ENCODE assay signal across 8 mouse cellular contexts in genomic region chr10:86705318-86705921, GRCm38 (mm10). TPM values are rescaled to one million over a fixed set of nuclear protein-coding genes. Genes with fewer than 3 reads are reported as not detected.
DNase-seq lines count a peak whose midpoint lies in the region; ATAC-seq and TF ChIP-seq lines count a peak whose summit lies in the region.

Hsp90b1 (minus strand) TSS chr10:86705509.
Ttc41 (plus strand) TSS chr10:86705811.

- peak; percentile 48 for TF ChIP-seq EP300 in liver, embryonic 14.5 days (IDR thresholded peaks at IDR 0.05; ENCODE audit: low read depth)
- TF ChIP-seq EP300 in stomach, postnatal 0 days (optimal IDR thresholded peaks at IDR 0.05): no peak

- ATAC-seq in heart, embryonic 15.5 days (replicated peaks; ENCODE audit: insufficient number of reproducible peaks, insufficient read depth, low FRiP score, low read depth): peak; percentile 98
- ATAC-seq in liver, embryonic 14.5 days (ENCODE audit: insufficient read depth): peak; percentile 93
- peak; percentile 99 for ATAC-seq in neural tube, embryonic 11.5 days (ENCODE audit: insufficient read depth, low FRiP score, low TSS enrichment)
- ATAC-seq in stomach, postnatal 0 days (ENCODE audit: low FRiP score, low TSS enrichment): peak; percentile 98

- no peaks in the 10 kb centered on the region for H3K9me3 ChIP-seq in forebrain, embryonic 10.5 days
- no peaks in the 10 kb centered on the region for H3K9me3 ChIP-seq in heart, embryonic 15.5 days (replicated peaks)
- H3K9me3 ChIP-seq in liver, embryonic 14.5 days (ENCODE audit: control insufficient read depth, low read length): no peaks in the 10 kb centered on the region
- H3K9me3 ChIP-seq in neural tube, embryonic 11.5 days (ENCODE audit: control insufficient read depth, low read length): no peaks in the 10 kb centered on the region
- H3K9me3 ChIP-seq in stomach, postnatal 0 days (ENCODE audit: control insufficient read depth, low read length): no peaks in the 10 kb centered on the region

- under 1% methylated on average over 51 of the region's 51 CpGs for WGBS in forebrain, embryonic 10.5 days
- 0% methylated on average over 51 of the region's 51 CpGs for WGBS in heart, embryonic 15.5 days
- under 1% methylated on average over 51 of the region's 51 CpGs for WGBS in liver, embryonic 14.5 days (ENCODE audit: insufficient replicate concordance)
- 0% methylated on average over 51 of the region's 51 CpGs for WGBS in neural tube, embryonic 11.5 days
- 0% methylated on average over 50 of the region's 51 CpGs for WGBS in stomach, postnatal 0 days

- H3K27ac ChIP-seq in forebrain, embryonic 10.5 days: peak within 1 kb of the TSS; percentile 98
- H3K27ac ChIP-seq in heart, embryonic 15.5 days: peak within 1 kb of the TSS; percentile 96
- peak within 1 kb of the TSS; percentile 80 for H3K27ac ChIP-seq in liver, embryonic 14.5 days
- peak within 1 kb of the TSS; percentile 88 for H3K27ac ChIP-seq in neural tube, embryonic 11.5 days (ENCODE audit: low read depth, low read length)
- peak within 1 kb of the TSS; percentile 95 for H3K27ac ChIP-seq in stomach, postnatal 0 days (replicated peaks)

- H3K9ac ChIP-seq in heart, embryonic 15.5 days: peak within 1 kb of the TSS; percentile 96
- H3K9ac ChIP-seq in liver, embryonic 14.5 days (replicated peaks): peak within 1 kb of the TSS; percentile 86
- H3K9ac ChIP-seq in neural tube, embryonic 11.5 days (ENCODE audit: low read length): peak within 1 kb of the TSS; percentile 92
- peak within 1 kb of the TSS; percentile 90 for H3K9ac ChIP-seq in stomach, postnatal 0 days (ENCODE audit: low read length)

- H3K4me1 ChIP-seq in forebrain, embryonic 10.5 days: peaks cover 49% of the 10 kb centered on the region
- peaks cover 42% of the 10 kb centered on the region for H3K4me1 ChIP-seq in heart, embryonic 15.5 days (replicated peaks)
- peaks cover 17 to 29% of the 10 kb centered on the region in 2 experiments for H3K4me1 ChIP-seq in liver, embryonic 14.5 days (replicated peaks; ENCODE audit: control insufficient read depth in 2 of 2, insufficient read depth in 2 of 2, low read length in 1 of 2)
- peaks cover 24% of the 10 kb centered on the region for H3K4me1 ChIP-seq in neural tube, embryonic 11.5 days (ENCODE audit: control insufficient read depth, insufficient read depth, low read length)
- H3K4me1 ChIP-seq in stomach, postnatal 0 days (replicated peaks; ENCODE audit: control insufficient read depth, insufficient read depth): 0 out of 2 replicates have a peak, but pooled peaks cover 2% of the 10 kb centered on the region

- DNase-seq in CD8-positive naive resting alpha-beta T cell, adult 2 months (ENCODE audit: low read depth in 2 of 2, low spot score in 2 of 2): peak; percentile 97
- peak; percentile 95 for DNase-seq in c-Kit-positive CD71-negative TER-119-negative erythroid progenitor cells, embryonic 14.5 days (ENCODE audit: low read depth)
- peak; percentile 99 for DNase-seq in forebrain, embryonic 10.5 days (ENCODE audit: extremely low spot score, low spot score)
- DNase-seq in kidney, postnatal 25 days: peak; percentile 99 to 100
- peak; percentile 98 for DNase-seq in liver, embryonic 14.5 days (ENCODE audit: low read depth in 3 of 3, low spot score in 3 of 3)
- peak; percentile 99 for DNase-seq in neural tube, embryonic 11.5 days (ENCODE audit: low spot score)
- DNase-seq in stomach, postnatal 0 days (ENCODE audit: low spot score): peak; percentile 100

- peak within 1 kb of the TSS; percentile 94 for H3K4me3 ChIP-seq in forebrain, embryonic 10.5 days
- H3K4me3 ChIP-seq in heart, embryonic 15.5 days: peak within 1 kb of the TSS; percentile 94
- H3K4me3 ChIP-seq in liver, embryonic 14.5 days (ENCODE audit: insufficient read depth in 1 of 2, low read depth in 2 of 2, low read length in 2 of 2): peak within 1 kb of the TSS; percentile 81
- peak within 1 kb of the TSS; percentile 91 for H3K4me3 ChIP-seq in neural tube, embryonic 11.5 days (ENCODE audit: low read depth, low read length)
- peak within 1 kb of the TSS; percentile 83 for H3K4me3 ChIP-seq in stomach, postnatal 0 days (ENCODE audit: low read depth, low read length)

- no peaks in the 10 kb centered on the region for H3K27me3 ChIP-seq in forebrain, embryonic 10.5 days (ENCODE audit: poor library complexity, severe bottlenecking)
- H3K27me3 ChIP-seq in heart, embryonic 15.5 days: no peaks in the 10 kb centered on the region
- no peaks in the 10 kb centered on the region for H3K27me3 ChIP-seq in liver, embryonic 14.5 days (ENCODE audit: control insufficient read depth, insufficient read depth, low read length)
- H3K27me3 ChIP-seq in neural tube, embryonic 11.5 days (ENCODE audit: control insufficient read depth, insufficient read depth, low read length): no peaks in the 10 kb centered on the region
- H3K27me3 ChIP-seq in stomach, postnatal 0 days (ENCODE audit: control insufficient read depth, insufficient read depth, low read length): no peaks in the 10 kb centered on the region

- peaks cover 39% of the 10 kb centered on the region for H3K36me3 ChIP-seq in forebrain, embryonic 10.5 days (replicated peaks)
- peaks cover 29% of the 10 kb centered on the region for H3K36me3 ChIP-seq in heart, embryonic 15.5 days
- peaks cover 30% of the 10 kb centered on the region for H3K36me3 ChIP-seq in liver, embryonic 14.5 days (replicated peaks; ENCODE audit: control insufficient read depth, insufficient read depth, low read depth)
- H3K36me3 ChIP-seq in neural tube, embryonic 11.5 days (ENCODE audit: control insufficient read depth, insufficient read depth, low read length): peaks cover 8% of the 10 kb centered on the region
- peaks cover 15% of the 10 kb centered on the region for H3K36me3 ChIP-seq in stomach, postnatal 0 days (ENCODE audit: control insufficient read depth, insufficient read depth, low read length)

- peak within 1 kb of the TSS; percentile 79 for H3K4me2 ChIP-seq in heart, embryonic 15.5 days
- peak within 1 kb of the TSS; percentile 90 for H3K4me2 ChIP-seq in liver, embryonic 14.5 days (ENCODE audit: low read depth)
- H3K4me2 ChIP-seq in neural tube, embryonic 11.5 days (ENCODE audit: low read depth): peak within 1 kb of the TSS; percentile 67
- H3K4me2 ChIP-seq in stomach, postnatal 0 days (replicated peaks; ENCODE audit: low read depth): peak within 1 kb of the TSS; percentile 83

- TF ChIP-seq CTCF in liver, embryonic 14.5 days (IDR thresholded peaks at IDR 0.05; ENCODE audit: low read depth): 0 out of 2 replicates have a peak, but pooled peaks have one; percentile 1
- no peak for TF ChIP-seq CTCF in stomach, postnatal 0 days (IDR thresholded peaks at IDR 0.05; ENCODE audit: low read depth)

RNA-seq across cellular contexts. Expression of gene Hsp90b1, which starts in this region (rescaled TPM):
- 572 and 613 TPM in 2 replicates for polyA plus RNA-seq in forebrain, embryonic 10.5 days (2016; fragmentation: Nextera tagmentation; extraction: Ambion mirVana)
- 398 and 406 TPM in 2 replicates for polyA plus RNA-seq in heart, embryonic 15.5 days (2015; fragmentation: Nextera tagmentation; extraction: Ambion mirVana)
- 62.3 and 140 TPM in 2 replicates for polyA plus RNA-seq in liver, embryonic 14.5 days (2012; rRNA removed)
- polyA plus RNA-seq in liver, embryonic 14.5 days (2014; fragmentation: Nextera tagmentation; extraction: Ambion mirVana): 214 and 222 TPM in 2 replicates
- polyA plus RNA-seq in neural tube, embryonic 11.5 days (2014; fragmentation: Nextera tagmentation; extraction: Ambion mirVana): 487 and 513 TPM in 2 replicates
- 402 and 403 TPM in 2 replicates for polyA plus RNA-seq in stomach, postnatal 0 days (2015; fragmentation: Nextera tagmentation; extraction: Ambion mirVana)

RNA-seq across cellular contexts. Expression of gene Ttc41, which starts in this region (rescaled TPM):
- polyA plus RNA-seq in forebrain, embryonic 10.5 days (2016; fragmentation: Nextera tagmentation; extraction: Ambion mirVana): 2.6 and 3.2 TPM in 2 replicates
- polyA plus RNA-seq in heart, embryonic 15.5 days (2015; fragmentation: Nextera tagmentation; extraction: Ambion mirVana): 1.4 and 1.7 TPM in 2 replicates
- polyA plus RNA-seq in liver, embryonic 14.5 days (2012; rRNA removed): 0.70 and 1.0 TPM in 2 replicates
- 0.34 and 0.39 TPM in 2 replicates for polyA plus RNA-seq in liver, embryonic 14.5 days (2014; fragmentation: Nextera tagmentation; extraction: Ambion mirVana)
- 2.3 and 3.1 TPM in 2 replicates for polyA plus RNA-seq in neural tube, embryonic 11.5 days (2014; fragmentation: Nextera tagmentation; extraction: Ambion mirVana)
- polyA plus RNA-seq in stomach, postnatal 0 days (2015; fragmentation: Nextera tagmentation; extraction: Ambion mirVana): 0.38 and 0.47 TPM in 2 replicates

Comparison
In these comparisons a context has a peak if more than half of its experiments do, and no peak if none do; other contexts are left out.
1. Peak in every context shown above with its lines: DNase-seq, ATAC-seq, H3K4me3 ChIP-seq and H3K27ac ChIP-seq.